Mouse (Mus musculus): ENCODE results near the gene Mapk12. TPM values are rescaled to one million over a fixed set of nuclear protein-coding genes. Genes with fewer than 3 reads are reported as not detected.

Mapk12 gene
- total RNA-seq, 2 experiments from 2014 or later: 23.8 to 24.8 TPM

- DNase-seq: peak in 1 of 2 experiments; percentile 19
- intact Hi-C loops (cut with DNase I): no loop called here
Observed at GRCm38 (mm10) chr15:89141905-89142304, 1.4 kb upstream of the Mapk12 start.

DNA sequence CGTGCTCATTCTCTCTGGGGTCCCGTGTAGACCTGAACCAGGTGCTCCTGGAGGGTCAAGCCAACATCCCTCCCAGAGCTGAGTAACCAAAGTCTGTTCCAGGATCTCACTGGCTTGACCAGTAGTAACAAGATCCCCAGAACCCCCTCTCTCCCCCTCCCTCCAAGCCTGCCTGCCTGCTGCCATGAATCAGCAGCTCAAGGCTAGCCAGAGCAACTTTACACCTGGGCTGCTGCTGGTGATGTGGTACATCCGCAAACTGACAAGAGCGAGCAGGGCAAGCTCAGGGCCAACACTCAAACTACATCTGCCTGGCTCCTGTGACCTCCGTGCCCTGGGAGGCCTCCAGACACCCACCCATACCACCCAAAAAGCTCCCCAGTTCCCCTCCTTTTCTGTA lies 940 bp upstream of the Mapk12 start:
- intact Hi-C loops (cut with DNase I): no loop called here
- no peak for DNase-seq

DNA sequence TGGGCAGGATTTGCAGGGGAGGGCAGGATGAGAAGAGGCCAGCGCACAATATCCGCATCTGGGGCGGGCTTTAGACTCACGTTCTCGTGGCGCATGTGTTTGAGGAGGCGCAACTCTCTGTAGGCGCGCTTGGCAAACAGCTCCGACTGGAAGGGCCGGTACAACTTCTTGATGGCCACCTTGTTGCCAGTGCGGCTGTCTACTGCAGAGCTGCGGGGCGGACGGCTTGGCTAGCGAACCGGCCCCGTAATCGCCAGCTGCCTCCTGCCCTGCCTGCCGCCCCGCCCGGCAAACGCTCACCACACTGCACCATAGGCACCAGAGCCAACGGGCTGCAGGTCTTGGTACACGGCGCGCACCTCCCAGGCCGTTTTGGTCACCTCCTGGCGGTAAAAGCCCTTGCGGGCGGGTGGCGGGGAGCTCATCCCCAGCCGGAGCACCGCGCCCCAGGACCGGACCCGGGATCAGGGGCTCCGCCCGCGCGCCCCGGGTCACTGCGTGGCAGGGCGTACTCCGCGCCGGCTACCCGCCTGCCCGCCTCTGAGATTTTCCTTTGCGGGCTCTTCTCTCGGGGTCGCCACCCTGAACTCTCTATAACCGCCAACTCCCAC lies 350 bp downstream of the Mapk12 start:
- DNase-seq: peak; percentile 69
- intact Hi-C loops (cut with DNase I): no loop called here

DNA sequence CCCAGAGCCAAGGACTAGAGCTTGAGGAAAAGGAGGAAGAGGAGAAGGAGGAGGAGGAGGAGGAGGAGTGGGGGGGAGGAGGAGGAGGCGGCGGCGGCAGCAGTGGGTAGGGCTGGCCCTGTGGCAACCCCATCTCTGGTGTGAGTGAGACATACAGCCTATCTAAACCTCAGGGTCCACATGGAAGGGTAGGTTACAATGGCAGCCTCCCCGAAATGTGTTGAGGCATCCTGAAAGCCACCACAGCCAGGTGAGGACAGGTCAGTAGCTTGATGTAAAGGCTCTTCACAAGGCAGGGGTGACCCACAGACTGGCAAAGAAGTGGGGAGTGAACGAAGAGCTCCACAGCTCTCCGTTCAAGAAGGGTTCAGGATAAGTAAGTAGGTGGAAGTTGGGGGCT lies 2.0 kb downstream of the Mapk12 start:
- no peak for DNase-seq
- intact Hi-C loops (cut with DNase I): no loop called here

DNA sequence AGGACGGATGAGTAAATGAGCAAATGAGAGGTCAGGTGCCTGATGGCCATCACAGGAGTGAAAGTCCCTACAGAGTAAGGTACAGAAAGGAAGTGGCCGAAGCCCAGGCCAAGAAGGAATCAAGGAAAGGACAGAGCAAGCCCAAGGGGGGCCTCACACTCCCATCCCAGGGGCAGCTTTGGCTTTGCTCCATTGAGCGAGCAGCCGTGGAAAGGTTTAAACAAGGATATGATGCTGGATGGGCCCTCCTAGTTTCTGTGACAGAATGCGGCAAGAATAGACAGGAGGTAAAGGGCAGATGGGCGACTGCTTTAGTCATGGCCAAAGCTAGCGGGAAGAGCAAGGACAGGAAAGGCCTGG lies 2.5 kb downstream of the Mapk12 start:
- no peak for DNase-seq
- intact Hi-C loops (cut with DNase I): no loop called here

DNA sequence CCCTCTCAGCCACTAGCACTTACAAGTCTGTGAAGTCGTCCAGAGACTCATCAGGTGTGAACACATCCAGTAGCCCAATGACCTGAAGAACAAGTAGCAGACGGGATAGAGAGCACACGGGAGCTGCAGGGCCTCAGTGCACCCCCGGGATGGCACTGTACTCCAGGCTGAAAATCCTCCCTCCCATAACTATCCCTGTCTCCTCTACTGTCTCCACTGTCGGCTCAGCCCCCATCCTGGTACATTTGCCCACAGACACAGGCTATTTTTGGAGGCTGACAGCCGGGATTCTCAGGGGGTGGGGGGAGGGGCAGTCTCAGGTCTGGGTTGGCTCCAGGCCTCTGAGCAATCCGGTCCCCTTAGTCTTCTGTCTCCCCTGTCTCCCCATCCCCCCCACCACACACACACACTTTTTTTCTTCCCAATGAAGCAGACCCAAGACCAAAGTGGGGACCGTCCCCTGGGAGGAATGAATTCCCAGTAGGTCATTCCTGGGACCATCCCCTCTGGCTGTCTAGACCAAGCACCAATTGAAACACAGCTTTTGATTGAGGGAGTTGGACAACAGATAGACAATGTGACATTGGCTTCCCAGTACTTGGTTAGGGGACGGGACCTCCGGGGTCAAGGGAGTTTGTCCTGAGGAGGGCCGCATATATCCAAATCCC lies 3.0 kb downstream of the Mapk12 start:
- intact Hi-C loops (cut with DNase I): no loop called here
- DNase-seq: peak in 1 of 2 experiments; percentile 27

- intact Hi-C loops (cut with DNase I): no loop called here
- no peak for DNase-seq
Observed at GRCm38 (mm10) chr15:89136461-89137155, 3.9 kb downstream of the Mapk12 start.

GRCm38 (mm10) chr15:89131316-89131715 lies 9.2 kb downstream of the Mapk12 start:
- intact Hi-C loops (cut with DNase I): no loop called here
- no peak for DNase-seq

- intact Hi-C loops (cut with DNase I): no loop called here
- DNase-seq: no peak
Observed at GRCm38 (mm10) chr15:89130245-89130644, 10.3 kb downstream of the Mapk12 start.

DNA sequence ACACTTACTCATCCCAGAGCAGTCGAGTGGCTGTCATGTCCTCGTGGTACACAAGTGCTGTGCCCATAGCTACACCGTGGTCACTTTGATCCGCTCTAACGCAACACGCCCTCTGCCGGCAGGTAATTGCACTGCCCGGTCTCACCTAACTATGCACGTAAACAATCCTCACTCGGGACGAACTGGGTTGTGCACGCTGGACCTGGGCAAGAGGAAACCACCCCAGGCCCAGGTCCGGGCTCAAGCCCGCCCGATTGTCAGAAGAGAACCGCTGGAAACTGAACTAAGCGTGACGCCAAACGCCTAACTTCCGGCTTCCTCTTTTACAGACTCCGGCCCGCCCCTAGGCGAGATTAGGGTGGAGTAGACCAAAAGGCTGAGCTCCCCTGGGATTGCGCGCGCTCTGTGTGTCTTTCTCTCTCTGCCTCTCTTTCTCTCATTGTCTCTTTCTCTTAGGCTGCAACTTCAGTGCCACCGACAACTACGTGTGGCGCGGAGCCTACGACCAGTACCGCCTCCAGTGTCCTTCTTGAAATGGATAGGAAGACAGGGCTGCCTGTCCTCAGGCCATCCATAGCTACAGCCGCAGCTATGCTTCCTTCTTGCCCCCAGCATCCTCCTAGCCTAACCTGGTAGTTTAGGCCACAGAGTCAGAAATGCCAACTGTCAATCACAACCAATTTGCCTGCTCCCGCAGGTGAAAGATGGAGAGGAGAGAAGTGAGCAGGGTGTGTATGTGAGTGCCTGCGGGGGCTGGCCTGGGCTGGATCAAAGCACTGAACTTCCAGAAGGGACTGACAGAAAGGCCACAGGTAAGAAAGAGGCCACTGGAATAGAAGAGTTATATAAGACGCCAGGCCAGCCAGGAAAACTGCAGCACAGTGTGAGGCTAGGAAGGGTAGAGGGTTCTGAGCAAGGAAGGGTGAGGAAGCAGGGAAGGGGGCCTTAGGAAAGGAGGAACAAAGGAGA lies 11.8 kb downstream of the Mapk12 start, which contains the start of gene Hdac10:
Gene Hdac10, minus strand, starts transcription at position 319 of the 969 bp plus-strand sequence.
- intact Hi-C loops (cut with DNase I): no loop called here
- peak; percentile 90 to 91 for DNase-seq

DNA sequence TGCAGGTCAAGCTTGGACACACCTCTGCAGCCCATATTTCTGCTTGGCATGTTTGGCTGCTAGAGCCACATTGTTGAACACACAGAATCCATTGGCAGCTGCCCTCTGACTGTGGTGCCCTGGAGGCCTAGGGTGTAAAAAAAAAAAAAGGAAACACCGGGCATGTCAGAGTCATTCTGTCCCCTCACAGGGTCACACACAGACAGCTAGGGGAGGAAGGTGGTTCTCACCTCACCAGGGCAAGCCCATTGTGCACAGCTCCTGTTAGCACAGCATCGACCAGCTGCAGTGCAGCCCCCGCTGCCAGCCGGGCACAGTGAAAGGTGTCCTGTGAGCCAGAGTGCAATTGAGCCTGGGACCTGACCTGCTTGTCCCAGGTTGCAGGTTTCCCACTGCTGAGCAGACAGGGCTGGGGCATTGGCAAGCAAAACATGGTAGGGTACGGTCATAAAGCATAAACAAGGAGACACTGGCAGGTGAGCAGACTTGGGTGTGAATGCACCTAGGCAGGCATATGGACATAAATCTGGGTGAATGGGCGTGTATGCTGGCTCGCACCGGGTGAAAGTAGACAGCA lies 13.1 kb downstream of the Mapk12 start:
- intact Hi-C loops (cut with DNase I): no loop called here
- DNase-seq: no peak

GRCm38 (mm10) chr15:89126622-89127021 lies 13.9 kb downstream of the Mapk12 start:
- DNase-seq: no peak
- intact Hi-C loops (cut with DNase I): no loop called here

- intact Hi-C loops (cut with DNase I): no loop called here
- DNase-seq: no peak
Observed at GRCm38 (mm10) chr15:89125351-89125750, 15.2 kb downstream of the Mapk12 start.

GRCm38 (mm10) chr15:89124312-89124711 lies 16.2 kb downstream of the Mapk12 start:
- no peak for DNase-seq
- intact Hi-C loops (cut with DNase I): loop anchor here (5.0 kb wide), 1 partner anchor 73 kb away; the partner anchor contains the start of gene Dennd6b

- no peak for DNase-seq
- intact Hi-C loops (cut with DNase I): loop anchor here (1.0 to 5.0 kb wide), 2 partner anchors 74 to 87 kb away; partner anchors contain the start of gene Dennd6b
Observed at GRCm38 (mm10) chr15:89123595-89123994, 16.9 kb downstream of the Mapk12 start.

DNA sequence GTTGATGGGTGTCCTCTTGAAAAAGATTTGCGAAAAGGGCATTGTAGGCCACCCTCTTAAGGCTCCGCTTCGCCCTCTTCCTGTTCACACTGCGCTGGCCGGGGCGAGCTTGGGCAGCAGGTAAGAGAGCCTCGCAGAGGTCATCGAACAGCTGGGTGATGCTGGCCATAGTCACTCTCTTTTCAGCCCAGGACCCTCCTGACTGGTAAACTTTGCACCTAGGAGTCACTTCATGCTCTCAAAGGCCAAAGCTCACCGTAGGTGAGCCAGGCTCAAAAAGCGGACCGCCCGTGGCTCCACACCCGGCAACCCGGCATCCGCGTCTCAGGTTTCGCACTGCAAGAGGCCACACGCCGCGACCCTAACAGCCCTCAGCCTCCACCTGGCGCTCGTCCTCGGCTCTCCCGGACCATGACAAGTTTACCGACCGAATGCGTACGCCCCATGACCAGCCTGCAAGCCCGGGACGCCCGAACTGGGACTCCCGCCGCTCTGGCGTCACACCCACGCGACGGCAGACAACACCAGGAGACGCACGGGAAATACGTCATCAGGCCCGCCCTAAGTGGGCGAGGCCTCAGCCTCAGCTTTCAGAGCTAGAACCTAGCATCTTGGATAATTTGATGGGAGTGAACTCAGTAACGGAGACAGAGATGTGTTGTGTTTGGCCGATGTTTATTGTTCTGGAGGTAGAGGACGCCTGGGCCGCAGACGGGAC lies 17.7 kb downstream of the Mapk12 start, which contains the start of gene Tubgcp6:
Gene Tubgcp6, minus strand, starts transcription at position 464 of the 718 bp plus-strand sequence.
- intact Hi-C loops (cut with DNase I): loop anchor here (1.0 to 5.0 kb wide), 2 partner anchors 74 to 87 kb away; partner anchors contain the start of gene Dennd6b
- peak; percentile 97 to 98 for DNase-seq

- intact Hi-C loops (cut with DNase I): loop anchor here (2.0 kb wide), 1 partner anchor 93 kb away; the partner anchor contains the start of gene Ppp6r2
- no peak for DNase-seq
Observed at GRCm38 (mm10) chr15:89118007-89118406, 22.5 kb downstream of the Mapk12 start.

GRCm38 (mm10) chr15:89110147-89110546 lies 30.4 kb downstream of the Mapk12 start:
- peak; percentile 61 to 67 for DNase-seq
- intact Hi-C loops (cut with DNase I): loop anchor here (5.0 kb wide), 1 partner anchor 178 kb away; no protein-coding TSS in a partner anchor

- DNase-seq: no peak
- intact Hi-C loops (cut with DNase I): no loop called here
Observed at GRCm38 (mm10) chr15:89106976-89107375, 33.5 kb downstream of the Mapk12 start.

All from heart, postnatal 10 days (tissue).